Mouse (Mus musculus): ENCODE data around the gene Cdiptos. TPM values are rescaled to one million over a fixed set of nuclear protein-coding genes. Genes with fewer than 3 reads are reported as not detected.

Gene Cdiptos
- polyA plus RNA-seq (2016; fragmentation: Nextera tagmentation; extraction: Ambion mirVana): 0.72 and 1.0 TPM in 2 replicates

- peaks cover 23% of the 10 kb centered on the region for H3K4me1 ChIP-seq
- peaks cover 35% of the 10 kb centered on the region for H3K36me3 ChIP-seq (replicated peaks)
- no peaks in the 10 kb centered on the region for H3K27me3 ChIP-seq (ENCODE audit: poor library complexity, severe bottlenecking)
- H3K4me3 ChIP-seq: peak within 1 kb of the TSS; percentile 100
- under 1% methylated on average over 55 of the region's 55 CpGs for WGBS
- peak within 1 kb of the TSS; percentile 99 for H3K27ac ChIP-seq
- DNase-seq (ENCODE audit: extremely low spot score, low spot score): peak; percentile 96
- no peaks in the 10 kb centered on the region for H3K9me3 ChIP-seq
These were observed at the start of gene Cdiptos for GRCm38 (mm10) chr7:126975950-126976866. TSS of gene Cdiptos (minus strand) at chr7:126976098.

- H3K4me1 ChIP-seq: peaks cover 69% of the 10 kb centered on the region
- H3K27ac ChIP-seq: peak overlapping the region; percentile 100
- peak; percentile 75 for DNase-seq (ENCODE audit: extremely low spot score, low spot score)
- H3K9me3 ChIP-seq: no peaks in the 10 kb centered on the region
- peaks cover 69% of the 10 kb centered on the region for H3K36me3 ChIP-seq (replicated peaks)
- H3K4me3 ChIP-seq: peak overlapping the region; percentile 92
- under 1% methylated on average over 30 of the region's 30 CpGs for WGBS
- H3K27me3 ChIP-seq (ENCODE audit: poor library complexity, severe bottlenecking): no peaks in the 10 kb centered on the region
These were observed 49.1 kb upstream of the Cdiptos start for GRCm38 (mm10) chr7:127024755-127025555.

GRCm38 (mm10) chr7:127023896-127024690, 48.2 kb upstream of the Cdiptos start:
- Histone ChIP-seq H3K27ac (peak overlapping the region; percentile 100), H3K4me3 (peak overlapping the region; percentile 92), H3K4me1 (peaks cover 77% of the 10 kb centered on the region), H3K9me3 (no peaks in the 10 kb centered on the region), H3K36me3 (replicated peaks) (peaks cover 60% of the 10 kb centered on the region), H3K27me3 (ENCODE audit: poor library complexity, severe bottlenecking) (no peaks in the 10 kb centered on the region)
- WGBS: 40% methylated on average over 19 of the region's 19 CpGs
- no peak for DNase-seq (ENCODE audit: extremely low spot score, low spot score)

- Histone ChIP-seq H3K36me3 (replicated peaks) (peaks cover 52% of the 10 kb centered on the region), H3K9me3 (no peaks in the 10 kb centered on the region), H3K27ac (peak overlapping the region; percentile 100), H3K27me3 (ENCODE audit: poor library complexity, severe bottlenecking) (no peaks in the 10 kb centered on the region), H3K4me3 (peak overlapping the region; percentile 92), H3K4me1 (peaks cover 80% of the 10 kb centered on the region)
- DNase-seq (ENCODE audit: extremely low spot score, low spot score): no peak
- WGBS: 80% methylated on average over 13 of the region's 13 CpGs
These were observed 47.4 kb upstream of the Cdiptos start for GRCm38 (mm10) chr7:127023272-127023691.

- Histone ChIP-seq H3K27me3 (ENCODE audit: poor library complexity, severe bottlenecking) (no peaks in the 10 kb centered on the region), H3K4me1 (peaks cover 80% of the 10 kb centered on the region), H3K27ac (peak overlapping the region; percentile 100), H3K9me3 (no peaks in the 10 kb centered on the region), H3K36me3 (replicated peaks) (peaks cover 46% of the 10 kb centered on the region), H3K4me3 (peak overlapping the region; percentile 92)
- WGBS: 85% methylated on average over 7 of the region's 7 CpGs
- no peak for DNase-seq (ENCODE audit: extremely low spot score, low spot score)
These were observed 46.8 kb upstream of the Cdiptos start for GRCm38 (mm10) chr7:127022528-127023271.

- 46% methylated on average over 5 of the region's 5 CpGs for WGBS
- Histone ChIP-seq H3K27ac (peak overlapping the region; percentile 100), H3K9me3 (no peaks in the 10 kb centered on the region), H3K4me1 (peaks cover 83% of the 10 kb centered on the region), H3K36me3 (replicated peaks) (peaks cover 42% of the 10 kb centered on the region), H3K27me3 (ENCODE audit: poor library complexity, severe bottlenecking) (no peaks in the 10 kb centered on the region), H3K4me3 (peak overlapping the region; percentile 92)
- DNase-seq (ENCODE audit: extremely low spot score, low spot score): no peak
These were observed 45.9 kb upstream of the Cdiptos start for GRCm38 (mm10) chr7:127021563-127022527.

- H3K27me3 ChIP-seq (ENCODE audit: poor library complexity, severe bottlenecking): no peaks in the 10 kb centered on the region
- peak within 1 kb of the TSS; percentile 100 for H3K27ac ChIP-seq
- DNase-seq (ENCODE audit: extremely low spot score, low spot score): peak; percentile 73
- H3K9me3 ChIP-seq: no peaks in the 10 kb centered on the region
- 1% methylated on average over 37 of the region's 37 CpGs for WGBS
- peaks cover 90% of the 10 kb centered on the region for H3K4me1 ChIP-seq
- H3K4me3 ChIP-seq: peak within 1 kb of the TSS; percentile 92
- H3K36me3 ChIP-seq (replicated peaks): peaks cover 42% of the 10 kb centered on the region
These were observed 45.1 kb upstream of the Cdiptos start, which contains the start of the genes Gm42742 and Prrt2 for GRCm38 (mm10) chr7:127020901-127021562. TSS of gene Gm42742 (minus strand) at chr7:127021097. TSS of gene Prrt2 (minus strand) at chr7:127021211.

- 45% methylated on average over 5 of the region's 5 CpGs for WGBS
- DNase-seq (ENCODE audit: extremely low spot score, low spot score): no peak
- Histone ChIP-seq H3K27ac (peak overlapping the region; percentile 100), H3K9me3 (no peaks in the 10 kb centered on the region), H3K4me1 (peaks cover 95% of the 10 kb centered on the region), H3K36me3 (replicated peaks) (peaks cover 43% of the 10 kb centered on the region), H3K4me3 (peak overlapping the region; percentile 92), H3K27me3 (ENCODE audit: poor library complexity, severe bottlenecking) (no peaks in the 10 kb centered on the region)
These were observed 44.6 kb upstream of the Cdiptos start for GRCm38 (mm10) chr7:127020491-127020890.

GRCm38 (mm10) chr7:127020031-127020430, 44.1 kb upstream of the Cdiptos start:
- peak overlapping the region; percentile 100 for H3K27ac ChIP-seq
- no peak for DNase-seq (ENCODE audit: extremely low spot score, low spot score)
- H3K4me1 ChIP-seq: peaks cover 96% of the 10 kb centered on the region
- peak overlapping the region; percentile 92 for H3K4me3 ChIP-seq
- 67% methylated on average over 3 of the region's 3 CpGs for WGBS
- no peaks in the 10 kb centered on the region for H3K27me3 ChIP-seq (ENCODE audit: poor library complexity, severe bottlenecking)
- peaks cover 43% of the 10 kb centered on the region for H3K36me3 ChIP-seq (replicated peaks)
- no peaks in the 10 kb centered on the region for H3K9me3 ChIP-seq

GRCm38 (mm10) chr7:127019306-127019960, 43.5 kb upstream of the Cdiptos start:
- Histone ChIP-seq H3K9me3 (no peaks in the 10 kb centered on the region), H3K4me1 (peaks cover 96% of the 10 kb centered on the region), H3K4me3 (peak overlapping the region; percentile 92), H3K27ac (peak overlapping the region; percentile 100), H3K27me3 (ENCODE audit: poor library complexity, severe bottlenecking) (no peaks in the 10 kb centered on the region), H3K36me3 (replicated peaks) (peaks cover 43% of the 10 kb centered on the region)
- WGBS: 83% methylated on average over 14 of the region's 14 CpGs
- no peak for DNase-seq (ENCODE audit: extremely low spot score, low spot score)
